Mouse (Mus musculus) limb, embryonic 13.5 days (tissue): ENCODE measurements around the gene Ctnnd1. TPM values are rescaled to one million over a fixed set of nuclear protein-coding genes. Genes with fewer than 3 reads are reported as not detected.
A peak's percentile ranks its signal among the peaks of the same experiment; 100 is the strongest.

ENCODE experiments used
- ATAC-seq: fragments of 200-750 bp; cut with Nextera tagmentation; 2 replicates; pipeline ENCODE4 v1.8.0; 2017; ENCODE audit warnings: low read depth, moderate number of reproducible peaks, moderate TSS enrichment; ENCODE audit not compliant: low FRiP score
- H3K27ac ChIP-seq: fragments of 300-500 bp; sonication (generic); 2 replicates; pipeline ENCODE4 v1.5.1; 2015; ENCODE audit warnings: inconsistent platforms, mild to moderate bottlenecking, moderate library complexity
- H3K27me3 ChIP-seq: fragments of 300-500 bp; sonication (generic); 2 replicates; pipeline ENCODE4 v1.6.1; 2015; ENCODE audit warnings: mild to moderate bottlenecking, inconsistent platforms
- H3K36me3 ChIP-seq: fragments of 300-500 bp; sonication (generic); 2 replicates; pipeline ENCODE4 v1.6.1; 2015; ENCODE audit warnings: inconsistent platforms, mild to moderate bottlenecking, moderate library complexity
- H3K4me1 ChIP-seq: fragments of 300-500 bp; sonication (generic); 2 replicates; pipeline ENCODE4 v1.6.1; 2015; ENCODE audit warnings: inconsistent platforms
- H3K4me2 ChIP-seq: fragments of 300-500 bp; sonication (generic); replicated peaks from 2 replicates; pipeline ENCODE4 v1.6.1; 2015; ENCODE audit warnings: inconsistent platforms, mild to moderate bottlenecking, moderate library complexity
- H3K4me3 ChIP-seq: fragments of 300-500 bp; sonication (generic); 2 replicates; pipeline ENCODE4 v1.5.1; 2015; ENCODE audit warnings: moderate library complexity, mild to moderate bottlenecking, inconsistent platforms
- H3K9ac ChIP-seq: fragments of 300-500 bp; sonication (generic); 2 replicates; pipeline ENCODE4 v1.6.1; 2015; ENCODE audit warnings: mild to moderate bottlenecking, inconsistent platforms
- H3K9me3 ChIP-seq: fragments of 300-500 bp; sonication (generic); 2 replicates; pipeline ENCODE4 v1.6.1; 2016; ENCODE audit warnings: inconsistent platforms
- WGBS: fragments of 180-500 bp; shearing (Covaris S2); methylation state at CpG from one replicate; pipeline ENCODE4 v1.1.7; 2015; 5-methylcytosine and 5-hydroxymethylcytosine counted together
- polyA plus RNA-seq: library from polyadenylated mRNA; unstranded; fragments of >200 nt; fragmentation: Nextera tagmentation; extraction: Ambion mirVana; gene quantifications from 2 replicates; pipeline ENCODE4 v1.2.1, GENCODE M21; 2015

The Ctnnd1 gene
- polyA plus RNA-seq, 1 experiment from 2014 or later: 45.7 TPM

DNA sequence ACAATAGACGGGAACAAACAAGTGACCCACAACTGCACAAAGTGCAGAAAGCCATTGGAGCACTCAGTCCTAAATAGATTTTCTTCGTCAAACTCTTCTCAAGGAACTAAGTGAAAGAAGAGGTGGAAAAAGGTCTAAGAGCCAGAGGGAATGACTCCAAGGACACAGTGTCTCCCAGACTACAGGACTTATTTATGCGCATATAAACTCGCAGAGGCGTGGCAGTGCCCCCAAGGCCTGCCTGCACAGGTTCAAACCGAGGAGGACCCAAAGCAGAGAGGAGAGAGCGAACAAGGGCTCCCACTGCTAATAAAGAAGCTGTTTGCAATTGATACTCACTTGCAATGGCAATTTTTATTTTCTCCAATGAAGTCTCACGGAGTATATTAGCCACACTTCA, 64.9 kb downstream of the Ctnnd1 start:
- Histone ChIP-seq H3K9ac (no peak overlapping the region), H3K27me3 (no peaks in the 10 kb centered on the region), H3K4me2 (no peak overlapping the region), H3K4me3 (no peak overlapping the region), H3K36me3 (peaks cover 38% of the 10 kb centered on the region), H3K27ac (no peak overlapping the region), H3K4me1 (no peaks in the 10 kb centered on the region), H3K9me3 (0 out of 2 replicates have a peak, but pooled peaks cover 3% of the 10 kb centered on the region)
- WGBS: 86% methylated on average over 8 of the region's 8 CpGs
- no peak for ATAC-seq

- Histone ChIP-seq H3K4me2 (no peak overlapping the region), H3K36me3 (peaks cover 27% of the 10 kb centered on the region), H3K9me3 (0 out of 2 replicates have a peak, but pooled peaks cover 7% of the 10 kb centered on the region), H3K27ac (no peak overlapping the region), H3K4me3 (no peak overlapping the region), H3K27me3 (no peaks in the 10 kb centered on the region), H3K4me1 (no peaks in the 10 kb centered on the region), H3K9ac (no peak overlapping the region)
- no peak for ATAC-seq
- WGBS: 80% methylated on average over 5 of the region's 5 CpGs
Measured at GRCm38 (mm10) chr2:84582286-84582685, 68.3 kb downstream of the Ctnnd1 start.

DNA sequence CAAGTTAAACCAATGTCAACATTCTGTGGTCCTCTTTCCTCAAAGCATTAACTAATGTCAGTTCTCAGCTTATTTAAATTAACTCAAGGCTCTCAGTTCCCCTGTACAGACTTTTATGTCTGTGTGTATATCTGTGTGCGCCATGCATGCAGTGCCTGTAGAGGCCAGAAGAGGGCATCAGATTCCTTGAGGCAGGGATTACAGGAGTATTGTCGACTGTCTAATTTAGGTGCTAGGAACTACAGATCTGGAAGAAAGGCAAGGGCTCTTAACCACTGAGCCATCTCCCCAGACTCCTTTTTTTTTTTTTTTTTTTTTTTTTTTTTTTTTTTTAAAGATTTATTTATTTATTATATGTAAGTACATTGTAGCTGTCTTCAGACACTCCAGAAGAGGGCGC, 69.4 kb downstream of the Ctnnd1 start:
- Histone ChIP-seq H3K27me3 (no peaks in the 10 kb centered on the region), H3K4me1 (no peaks in the 10 kb centered on the region), H3K4me3 (no peak overlapping the region), H3K9me3 (0 out of 2 replicates have a peak, but pooled peaks cover 7% of the 10 kb centered on the region), H3K4me2 (no peak overlapping the region), H3K27ac (no peak overlapping the region), H3K36me3 (peaks cover 22% of the 10 kb centered on the region), H3K9ac (no peak overlapping the region)
- no peak for ATAC-seq
- 83% methylated on average over 2 of the region's 3 CpGs for WGBS

DNA sequence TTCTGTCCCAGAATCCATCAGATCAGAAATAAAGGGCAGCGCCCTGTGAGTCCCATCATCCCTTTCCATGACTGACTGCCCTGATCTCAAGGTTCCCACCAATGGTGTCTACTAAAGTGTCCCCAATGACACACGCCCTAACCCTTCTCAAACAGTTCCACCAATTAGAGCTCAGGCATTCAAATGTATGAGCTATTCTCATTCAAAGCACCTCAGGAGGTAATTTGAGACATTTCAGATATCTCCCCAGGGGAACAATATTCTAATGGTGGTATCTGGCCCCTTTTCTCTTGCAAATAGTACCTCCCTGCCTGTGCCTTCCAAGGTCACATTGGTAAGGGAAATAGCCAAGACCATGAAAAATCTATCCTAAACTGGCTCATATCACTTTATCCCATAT, 71.3 kb downstream of the Ctnnd1 start:
- no peak overlapping the region for H3K9ac ChIP-seq
- no peaks in the 10 kb centered on the region for H3K4me1 ChIP-seq
- H3K4me3 ChIP-seq: no peak overlapping the region
- 0 out of 2 replicates have a peak, but pooled peaks cover 7% of the 10 kb centered on the region for H3K9me3 ChIP-seq
- 85% methylated on average over 2 of the region's 2 CpGs for WGBS
- peaks cover 18% of the 10 kb centered on the region for H3K36me3 ChIP-seq
- no peak overlapping the region for H3K4me2 ChIP-seq
- no peak for ATAC-seq
- no peaks in the 10 kb centered on the region for H3K27me3 ChIP-seq
- no peak overlapping the region for H3K27ac ChIP-seq

DNA sequence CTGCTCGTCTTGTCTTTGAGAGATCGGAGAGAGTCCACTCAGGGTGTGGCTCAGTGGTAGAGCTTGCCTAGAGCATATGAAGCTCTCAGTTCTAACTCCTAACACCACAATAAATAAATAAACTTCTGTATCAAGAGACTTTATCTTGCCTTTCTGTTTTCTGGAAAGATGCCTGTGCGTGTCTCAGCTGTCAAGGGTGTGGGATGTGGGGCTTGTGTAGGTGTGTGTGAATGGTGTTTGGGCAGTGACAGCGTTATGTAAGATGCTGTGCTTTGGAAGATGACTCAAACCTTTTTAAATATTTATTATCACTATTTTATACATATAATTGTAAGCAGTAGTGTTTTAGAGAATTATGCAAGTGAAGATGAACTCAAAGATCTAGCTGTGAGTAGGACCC, 76.4 kb downstream of the Ctnnd1 start:
- ATAC-seq: no peak
- peaks cover 9% of the 10 kb centered on the region for H3K36me3 ChIP-seq
- 95% methylated on average over 4 of the region's 4 CpGs for WGBS

GRCm38 (mm10) chr2:84556888-84557514, 93.6 kb downstream of the Ctnnd1 start:
- no peak for ATAC-seq
- no peaks in the 10 kb centered on the region for H3K4me1 ChIP-seq
- H3K36me3 ChIP-seq: no peaks in the 10 kb centered on the region
- WGBS: 47% methylated on average over 10 of the region's 10 CpGs
- H3K4me3 ChIP-seq: no peak overlapping the region
- H3K9ac ChIP-seq: no peak overlapping the region
- no peaks in the 10 kb centered on the region for H3K27me3 ChIP-seq
- no peaks in the 10 kb centered on the region for H3K9me3 ChIP-seq
- no peak overlapping the region for H3K27ac ChIP-seq
- peak overlapping the region; percentile 37 for H3K4me2 ChIP-seq

More for the DNA sequence above, 76.4 kb downstream of the Ctnnd1 start:
- no peak overlapping the region for H3K9ac ChIP-seq
- H3K27ac ChIP-seq: no peak overlapping the region
- no peak overlapping the region for H3K4me2 ChIP-seq
- H3K27me3 ChIP-seq: no peaks in the 10 kb centered on the region
- H3K9me3 ChIP-seq: peaks cover 4% of the 10 kb centered on the region; the same call in 1 of the 2 replicates
- no peak overlapping the region for H3K4me3 ChIP-seq
- H3K4me1 ChIP-seq: no peaks in the 10 kb centered on the region

DNA sequence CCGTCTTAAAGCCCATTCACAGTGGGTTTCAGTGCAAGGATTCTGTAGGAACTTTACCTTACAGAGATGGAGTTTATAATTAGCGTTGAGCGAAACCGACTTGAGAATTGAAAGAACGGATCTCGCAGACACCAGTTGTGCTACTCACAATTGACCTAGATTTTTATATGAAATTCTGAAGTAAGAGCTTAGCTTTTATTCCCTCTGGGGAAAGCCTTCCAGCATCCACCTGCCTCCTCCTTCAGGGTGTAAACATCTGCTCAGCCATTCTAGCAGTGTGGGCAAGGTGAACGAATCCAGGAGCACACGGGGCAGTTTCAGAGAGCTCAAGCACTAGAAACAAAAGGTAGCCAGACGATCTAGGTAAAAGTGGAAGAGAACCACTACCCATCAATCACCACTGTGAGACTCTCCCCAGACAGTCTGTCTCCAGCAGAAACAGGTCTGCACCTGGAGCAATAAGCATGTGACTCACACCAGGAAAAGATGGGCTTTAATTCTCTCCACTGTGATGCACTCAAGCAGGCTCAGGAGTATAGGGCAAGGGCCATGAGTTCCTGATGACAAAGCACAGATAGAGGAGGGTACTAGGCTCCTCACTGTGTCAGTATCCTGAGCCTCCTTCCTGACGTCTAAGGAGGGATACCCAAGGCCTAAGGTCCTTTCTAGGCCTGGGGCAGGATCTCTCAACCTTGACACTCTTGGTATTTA, 99.0 kb downstream of the Ctnnd1 start:
- Histone ChIP-seq H3K27me3 (no peaks in the 10 kb centered on the region), H3K36me3 (no peaks in the 10 kb centered on the region), H3K4me1 (no peaks in the 10 kb centered on the region), H3K4me3 (no peak overlapping the region), H3K9ac (no peak overlapping the region), H3K9me3 (no peaks in the 10 kb centered on the region), H3K4me2 (no peak overlapping the region), H3K27ac (no peak overlapping the region)
- 76% methylated on average over 10 of the region's 10 CpGs for WGBS
- no peak for ATAC-seq

Other genes with a start within 250 kb of the Ctnnd1 start
- 16.2 and 17.4 TPM in 2 replicates for gene Calcrl, start 225.4 kb downstream of the Ctnnd1 start, polyA plus RNA-seq
- gene Tfpi, start 174.0 kb downstream of the Ctnnd1 start, polyA plus RNA-seq: 25.7 and 28.2 TPM in 2 replicates
- gene Btbd18, start 8.3 kb upstream of the Ctnnd1 start, polyA plus RNA-seq: 0.22 and 0.45 TPM in 2 replicates
- gene Selenoh, start 20.0 kb upstream of the Ctnnd1 start, polyA plus RNA-seq: 310 and 320 TPM in 2 replicates
- not detected in 2 replicates for gene Gm28635, start 27.3 kb upstream of the Ctnnd1 start, polyA plus RNA-seq
- 32.2 and 34.5 TPM in 2 replicates for gene Med19, start 27.6 kb upstream of the Ctnnd1 start, polyA plus RNA-seq
- gene Tmx2, start 28.4 kb upstream of the Ctnnd1 start, polyA plus RNA-seq: 111 and 113 TPM in 2 replicates
- gene Zdhhc5, start 64.4 kb upstream of the Ctnnd1 start, polyA plus RNA-seq: 25.6 and 27.8 TPM in 2 replicates
- 39.7 and 41.0 TPM in 2 replicates for gene Clp1, start 76.6 kb upstream of the Ctnnd1 start, polyA plus RNA-seq
- 10.2 and 11.2 TPM in 2 replicates for gene Ypel4, start 83.3 kb upstream of the Ctnnd1 start, polyA plus RNA-seq
- gene Gm19426, start 92.9 kb upstream of the Ctnnd1 start, polyA plus RNA-seq: 11.4 and 12.9 TPM in 2 replicates
- gene Serping1, start 124.7 kb upstream of the Ctnnd1 start, polyA plus RNA-seq: 25.4 and 30.1 TPM in 2 replicates
- gene Ube2l6, start 148.1 kb upstream of the Ctnnd1 start, polyA plus RNA-seq: 31.8 and 32.9 TPM in 2 replicates
- gene Smtnl1, start 171.9 kb upstream of the Ctnnd1 start, polyA plus RNA-seq: 0.14 and 0.27 TPM in 2 replicates
- gene Timm10, start 176.2 kb upstream of the Ctnnd1 start, polyA plus RNA-seq: 47.8 and 51.3 TPM in 2 replicates
- gene Slc43a1, start 188.1 kb upstream of the Ctnnd1 start, polyA plus RNA-seq: 16.8 and 18.9 TPM in 2 replicates
- 0.65 and 1.1 TPM in 2 replicates for gene Rtn4rl2, start 235.9 kb upstream of the Ctnnd1 start, polyA plus RNA-seq